Mouse (Mus musculus) CD4-positive naive resting alpha-beta T cell, adult 57 days (primary cell): ENCODE measurements around the gene 1700123L14Rik. TPM values are rescaled to one million over a fixed set of nuclear protein-coding genes. Genes with fewer than 3 reads are reported as not detected.

Experiments used
- total RNA-seq: library from RNA; stranded (reverse); gene quantifications from one replicate; pipeline ENCODE4 v1.2.4, GENCODE M21; 2023

Gene 1700123L14Rik
- not detected for total RNA-seq

DNA sequence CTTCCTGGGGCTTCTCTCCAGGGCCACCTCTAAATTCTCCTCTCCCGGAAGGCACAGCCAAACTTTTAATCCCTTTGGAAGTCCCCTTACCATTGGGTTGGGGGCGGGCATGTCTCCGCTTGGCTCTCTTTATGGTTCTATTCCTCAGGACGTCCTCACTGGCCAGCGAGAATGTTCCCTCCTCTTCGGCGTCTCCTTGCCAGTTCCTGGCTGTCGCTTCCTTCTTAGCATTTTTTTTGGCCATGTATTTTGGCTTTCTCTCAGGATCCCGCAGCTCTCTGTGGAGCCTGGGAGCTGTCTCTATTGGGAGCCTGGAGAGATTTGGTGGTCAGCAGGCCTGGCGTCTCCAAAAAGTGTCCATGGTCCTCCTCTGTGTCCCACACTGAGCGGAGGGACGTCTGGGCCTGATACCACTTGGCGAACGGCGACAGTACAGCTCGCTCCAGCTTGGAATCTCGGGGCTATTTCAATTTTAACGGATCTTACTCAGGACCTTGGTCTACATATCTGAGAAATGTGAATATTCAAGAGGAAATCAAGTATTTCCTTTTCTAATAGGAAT, at the start of gene 1700123L14Rik:
TSS of gene 1700123L14Rik (minus strand) at position 426 of the 562 bp plus-strand sequence.

Other genes starting within 250 kb of the 1700123L14Rik start
- gene Fam19a1, start 53.1 kb downstream of the 1700123L14Rik start, total RNA-seq, result not detected